Mouse (Mus musculus): Measurements from ENCODE around the gene Tapt1. TPM values are rescaled to one million over a fixed set of nuclear protein-coding genes. Genes with fewer than 3 reads are reported as not detected.

Tapt1 gene
- polyA plus RNA-seq, 1 experiment: 22.5 TPM

- H3K4me1 ChIP-seq (ENCODE audit: control insufficient read depth, insufficient read depth, low read length): no peaks in the 10 kb centered on the region
- TF ChIP-seq CTCF (IDR thresholded peaks at IDR 0.05; ENCODE audit: low read depth, low read length) (no peak), EP300 (IDR thresholded peaks at IDR 0.05; ENCODE audit: insufficient read depth, low read depth, low read length) (no peak), POLR2A (IDR thresholded peaks at IDR 0.05; ENCODE audit: insufficient read depth, low read length) (no peak)
- no peak overlapping the region for H3K27ac ChIP-seq (ENCODE audit: insufficient read depth, low read length)
- no peaks in the 10 kb centered on the region for H3K9me3 ChIP-seq (replicated peaks; ENCODE audit: control insufficient read depth, insufficient read depth, low read length, poor library complexity, severe bottlenecking)
- no peaks in the 10 kb centered on the region for H3K36me3 ChIP-seq (ENCODE audit: control insufficient read depth, insufficient read depth, low read length, poor library complexity, severe bottlenecking)
- no peaks in the 10 kb centered on the region for H3K27me3 ChIP-seq (ENCODE audit: control insufficient read depth, insufficient read depth, low read length, poor library complexity, severe bottlenecking)
- no peak overlapping the region for H3K4me3 ChIP-seq (ENCODE audit: low read depth, low read length)
- H3K9ac ChIP-seq (ENCODE audit: low read depth, poor library complexity, severe bottlenecking): no peak overlapping the region
These were observed 24.8 kb downstream of the Tapt1 start for GRCm38 (mm10) chr5:44201665-44202064.

GRCm38 (mm10) chr5:44199109-44199508, 27.3 kb downstream of the Tapt1 start:
- no peak overlapping the region for H3K9ac ChIP-seq (ENCODE audit: low read depth, poor library complexity, severe bottlenecking)
- H3K27ac ChIP-seq (ENCODE audit: insufficient read depth, low read length): no peak overlapping the region
- no peaks in the 10 kb centered on the region for H3K36me3 ChIP-seq (ENCODE audit: control insufficient read depth, insufficient read depth, low read length, poor library complexity, severe bottlenecking)
- no peaks in the 10 kb centered on the region for H3K4me1 ChIP-seq (ENCODE audit: control insufficient read depth, insufficient read depth, low read length)
- H3K9me3 ChIP-seq (replicated peaks; ENCODE audit: control insufficient read depth, insufficient read depth, low read length, poor library complexity, severe bottlenecking): no peaks in the 10 kb centered on the region
- TF ChIP-seq POLR2A (IDR thresholded peaks at IDR 0.05; ENCODE audit: insufficient read depth, low read length): no peak
- no peak for TF ChIP-seq EP300 (IDR thresholded peaks at IDR 0.05; ENCODE audit: insufficient read depth, low read depth, low read length)
- TF ChIP-seq CTCF (IDR thresholded peaks at IDR 0.05; ENCODE audit: low read depth, low read length): no peak
- H3K4me3 ChIP-seq (ENCODE audit: low read depth, low read length): no peak overlapping the region
- no peaks in the 10 kb centered on the region for H3K27me3 ChIP-seq (ENCODE audit: control insufficient read depth, insufficient read depth, low read length, poor library complexity, severe bottlenecking)

- Histone ChIP-seq H3K4me1 (ENCODE audit: control insufficient read depth, insufficient read depth, low read length) (no peaks in the 10 kb centered on the region), H3K9me3 (replicated peaks; ENCODE audit: control insufficient read depth, insufficient read depth, low read length, poor library complexity, severe bottlenecking) (no peaks in the 10 kb centered on the region), H3K4me3 (ENCODE audit: low read depth, low read length) (no peak overlapping the region), H3K27ac (ENCODE audit: insufficient read depth, low read length) (no peak overlapping the region), H3K27me3 (ENCODE audit: control insufficient read depth, insufficient read depth, low read length, poor library complexity, severe bottlenecking) (no peaks in the 10 kb centered on the region), H3K36me3 (ENCODE audit: control insufficient read depth, insufficient read depth, low read length, poor library complexity, severe bottlenecking) (no peaks in the 10 kb centered on the region), H3K9ac (ENCODE audit: low read depth, poor library complexity, severe bottlenecking) (no peak overlapping the region)
- no peak for TF ChIP-seq POLR2A (IDR thresholded peaks at IDR 0.05; ENCODE audit: insufficient read depth, low read length)
- no peak for TF ChIP-seq EP300 (IDR thresholded peaks at IDR 0.05; ENCODE audit: insufficient read depth, low read depth, low read length)
- TF ChIP-seq CTCF (IDR thresholded peaks at IDR 0.05; ENCODE audit: low read depth, low read length): no peak
These were observed 28.0 kb downstream of the Tapt1 start for GRCm38 (mm10) chr5:44198471-44198870.

GRCm38 (mm10) chr5:44197806-44198205, 28.6 kb downstream of the Tapt1 start:
- Histone ChIP-seq H3K27ac (ENCODE audit: insufficient read depth, low read length) (no peak overlapping the region), H3K9me3 (replicated peaks; ENCODE audit: control insufficient read depth, insufficient read depth, low read length, poor library complexity, severe bottlenecking) (no peaks in the 10 kb centered on the region), H3K27me3 (ENCODE audit: control insufficient read depth, insufficient read depth, low read length, poor library complexity, severe bottlenecking) (no peaks in the 10 kb centered on the region), H3K36me3 (ENCODE audit: control insufficient read depth, insufficient read depth, low read length, poor library complexity, severe bottlenecking) (no peaks in the 10 kb centered on the region), H3K4me3 (ENCODE audit: low read depth, low read length) (no peak overlapping the region), H3K9ac (ENCODE audit: low read depth, poor library complexity, severe bottlenecking) (no peak overlapping the region), H3K4me1 (ENCODE audit: control insufficient read depth, insufficient read depth, low read length) (no peaks in the 10 kb centered on the region)
- TF ChIP-seq POLR2A (IDR thresholded peaks at IDR 0.05; ENCODE audit: insufficient read depth, low read length) (no peak), CTCF (IDR thresholded peaks at IDR 0.05; ENCODE audit: low read depth, low read length) (no peak), EP300 (IDR thresholded peaks at IDR 0.05; ENCODE audit: insufficient read depth, low read depth, low read length) (no peak)

GRCm38 (mm10) chr5:44196167-44196566, 30.3 kb downstream of the Tapt1 start:
- H3K36me3 ChIP-seq (ENCODE audit: control insufficient read depth, insufficient read depth, low read length, poor library complexity, severe bottlenecking): no peaks in the 10 kb centered on the region
- no peak overlapping the region for H3K9ac ChIP-seq (ENCODE audit: low read depth, poor library complexity, severe bottlenecking)
- H3K27me3 ChIP-seq (ENCODE audit: control insufficient read depth, insufficient read depth, low read length, poor library complexity, severe bottlenecking): no peaks in the 10 kb centered on the region
- no peak for TF ChIP-seq CTCF (IDR thresholded peaks at IDR 0.05; ENCODE audit: low read depth, low read length)
- H3K27ac ChIP-seq (ENCODE audit: insufficient read depth, low read length): no peak overlapping the region
- H3K4me3 ChIP-seq (ENCODE audit: low read depth, low read length): no peak overlapping the region
- no peaks in the 10 kb centered on the region for H3K9me3 ChIP-seq (replicated peaks; ENCODE audit: control insufficient read depth, insufficient read depth, low read length, poor library complexity, severe bottlenecking)
- no peaks in the 10 kb centered on the region for H3K4me1 ChIP-seq (ENCODE audit: control insufficient read depth, insufficient read depth, low read length)

GRCm38 (mm10) chr5:44187370-44187769, 39.1 kb downstream of the Tapt1 start:
- Histone ChIP-seq H3K27me3 (ENCODE audit: control insufficient read depth, insufficient read depth, low read length, poor library complexity, severe bottlenecking) (no peaks in the 10 kb centered on the region), H3K9ac (ENCODE audit: low read depth, poor library complexity, severe bottlenecking) (no peak overlapping the region), H3K36me3 (ENCODE audit: control insufficient read depth, insufficient read depth, low read length, poor library complexity, severe bottlenecking) (peaks cover 3% of the 10 kb centered on the region; the same call in 1 of the 2 replicates), H3K27ac (ENCODE audit: insufficient read depth, low read length) (no peak overlapping the region), H3K4me3 (ENCODE audit: low read depth, low read length) (no peak overlapping the region), H3K9me3 (replicated peaks; ENCODE audit: control insufficient read depth, insufficient read depth, low read length, poor library complexity, severe bottlenecking) (no peaks in the 10 kb centered on the region), H3K4me1 (ENCODE audit: control insufficient read depth, insufficient read depth, low read length) (no peaks in the 10 kb centered on the region)
- TF ChIP-seq CTCF (IDR thresholded peaks at IDR 0.05; ENCODE audit: low read depth, low read length) (no peak), POLR2A (IDR thresholded peaks at IDR 0.05; ENCODE audit: insufficient read depth, low read length) (no peak), EP300 (IDR thresholded peaks at IDR 0.05; ENCODE audit: insufficient read depth, low read depth, low read length) (no peak)
